Mouse (Mus musculus) CH12.LX (cell line): ENCODE measurements around the gene Coq2. TPM values are rescaled to one million over a fixed set of nuclear protein-coding genes. Genes with fewer than 3 reads are reported as not detected.

Experiments used
- DNase-seq: peaks from one replicate; pipeline ENCODE4 v3.0.0-alpha.2; 2013; ENCODE audit errors: extremely low read depth
- H3K27ac ChIP-seq: 2 replicates; pipeline ENCODE4 v1.5.1; 2012; ENCODE audit warnings: low read depth, mild to moderate bottlenecking, control low read depth, moderate library complexity; ENCODE audit not compliant: insufficient read depth
- H3K27me3 ChIP-seq: replicated peaks from 2 replicates; pipeline ENCODE3; 2012; ENCODE audit warnings: inconsistent platforms
- H3K36me3 ChIP-seq, 2 experiments: replicated peaks in 1 of 2; 2 replicates each; pipeline versions ENCODE3 to v1.6.1; 2012; ENCODE audit warnings: inconsistent platforms in 1 of 2, low read length in 1 of 2, mild to moderate bottlenecking in 1 of 2, mixed read lengths in 1 of 2, moderate library complexity in 1 of 2; ENCODE audit not compliant: control insufficient read depth in 1 of 2, insufficient read depth in 1 of 2
- H3K4me1 ChIP-seq, 2 experiments: 2 replicates each; pipeline ENCODE4 v1.6.1; 2012; ENCODE audit warnings: inconsistent platforms in 1 of 2, moderate library complexity in 1 of 2; ENCODE audit not compliant: insufficient read depth in 2 of 2, control insufficient read depth in 1 of 2
- H3K4me2 ChIP-seq: 2 replicates; pipeline ENCODE4 v1.6.1; 2012; ENCODE audit warnings: low read depth, mild to moderate bottlenecking, control low read depth; ENCODE audit not compliant: poor library complexity, insufficient read depth, severe bottlenecking
- H3K4me3 ChIP-seq, 3 experiments: fragments of 150-350 bp in 1 of 3; sonication (generic) in 1 of 3; replicated peaks in 1 of 3; 2 replicates each; pipeline versions ENCODE3 to v1.5.1; 2011 to 2012; ENCODE audit warnings: low read depth in 2 of 3, low read length in 2 of 3, mild to moderate bottlenecking in 2 of 3, moderate library complexity in 2 of 3, control low read depth in 1 of 3, improper control_type of control experiment in 1 of 3, inconsistent platforms in 1 of 3, mixed read lengths in 1 of 3; ENCODE audit not compliant: poor library complexity in 1 of 3
- H3K79me2 ChIP-seq: replicated peaks from 2 replicates; pipeline ENCODE4 v1.6.1; 2012; ENCODE audit warnings: mild to moderate bottlenecking, moderate library complexity; ENCODE audit not compliant: control insufficient read depth, poor library complexity, insufficient read depth, severe bottlenecking; ENCODE audit errors: extremely low read depth
- H3K9ac ChIP-seq: 2 replicates; pipeline ENCODE4 v1.6.1; 2012; ENCODE audit warnings: low read depth, mild to moderate bottlenecking, control low read depth, moderate library complexity; ENCODE audit not compliant: insufficient read depth
- H3K9me3 ChIP-seq: replicated peaks from 2 replicates; pipeline ENCODE3; 2012; ENCODE audit warnings: low read length, inconsistent platforms, mixed read lengths
- CHD2 ChIP-seq: IDR thresholded peaks from 2 replicates; pipeline ENCODE4 v1.6.1; 2011; ENCODE audit warnings: low read length, improper control_type of control experiment
- CTCF ChIP-seq, 2 experiments: IDR thresholded peaks in 1 of 2; conservative IDR thresholded peaks in 1 of 2; 2 replicates each; pipeline ENCODE4 v1.5.1; 2011 to 2012; ENCODE audit warnings: low read depth in 2 of 2, low read length in 2 of 2, improper control_type of control experiment in 1 of 2, inconsistent platforms in 1 of 2, mild to moderate bottlenecking in 1 of 2, moderate library complexity in 1 of 2
- ELF1 ChIP-seq: IDR thresholded peaks from 2 replicates; pipeline ENCODE4 v1.6.1; 2014; ENCODE audit warnings: low read depth, mild to moderate bottlenecking, inconsistent platforms, low read length, improper control_type of control experiment
- EP300 ChIP-seq: IDR thresholded peaks from 2 replicates; pipeline ENCODE4 v1.6.1; 2011; ENCODE audit warnings: low read length, improper control_type of control experiment
- ETS1 ChIP-seq: conservative IDR thresholded peaks from 2 replicates; pipeline ENCODE4 v1.6.1; 2012; ENCODE audit warnings: low read depth, mild to moderate bottlenecking, inconsistent platforms, low read length, improper control_type of control experiment, moderate library complexity
- GABPA ChIP-seq: IDR thresholded peaks from 2 replicates; pipeline ENCODE4 v1.6.1; 2012; ENCODE audit warnings: low read depth, low read length, improper control_type of control experiment, inconsistent platforms; ENCODE audit not compliant: insufficient replicate concordance
- HCFC1 ChIP-seq: IDR thresholded peaks from 2 replicates; pipeline ENCODE4 v1.6.1; 2012; ENCODE audit warnings: low read depth, mild to moderate bottlenecking, inconsistent platforms, low read length, improper control_type of control experiment
- IRF4 ChIP-seq: IDR thresholded peaks from 2 replicates; pipeline ENCODE4 v1.6.1; 2014; ENCODE audit warnings: low read depth, mild to moderate bottlenecking, inconsistent platforms, low read length, improper control_type of control experiment
- KAT2A ChIP-seq: IDR thresholded peaks from 2 replicates; pipeline ENCODE4 v1.6.1; 2012; ENCODE audit warnings: low read length, improper control_type of control experiment, inconsistent platforms; ENCODE audit not compliant: insufficient replicate concordance
- MAZ ChIP-seq: IDR thresholded peaks from 2 replicates; pipeline ENCODE4 v1.6.1; 2012; ENCODE audit warnings: low read depth, mild to moderate bottlenecking, inconsistent platforms, low read length, improper control_type of control experiment, moderate library complexity
- MEF2A ChIP-seq: IDR thresholded peaks from 2 replicates; pipeline ENCODE4 v1.6.1; 2014; ENCODE audit warnings: low read depth, mild to moderate bottlenecking, inconsistent platforms, low read length, improper control_type of control experiment, borderline replicate concordance
- MYC ChIP-seq: IDR thresholded peaks from 2 replicates; pipeline ENCODE4 v1.6.1; 2011; ENCODE audit warnings: low read depth, mild to moderate bottlenecking, improper control_type of control experiment, low read length
- NRF1 ChIP-seq: IDR thresholded peaks from 2 replicates; pipeline ENCODE4 v1.6.1; 2014; ENCODE audit warnings: low read depth, mild to moderate bottlenecking, inconsistent platforms, low read length, improper control_type of control experiment, moderate library complexity
- POLR2A ChIP-seq: IDR thresholded peaks from 2 replicates; pipeline ENCODE4 v1.6.1; 2011; ENCODE audit warnings: low read depth, mild to moderate bottlenecking, improper control_type of control experiment, low read length
- RAD21 ChIP-seq: IDR thresholded peaks from 2 replicates; pipeline ENCODE4 v1.6.1; 2011; ENCODE audit warnings: low read depth, mild to moderate bottlenecking, low read length, improper control_type of control experiment, moderate library complexity
- SIN3A ChIP-seq: IDR thresholded peaks from 2 replicates; pipeline ENCODE4 v1.6.1; 2012; ENCODE audit warnings: low read length, improper control_type of control experiment, inconsistent platforms
- SMC3 ChIP-seq: IDR thresholded peaks from 2 replicates; pipeline ENCODE4 v1.6.1; 2011; ENCODE audit warnings: low read depth, low read length, improper control_type of control experiment
- TCF12 ChIP-seq: IDR thresholded peaks from 2 replicates; pipeline ENCODE4 v1.6.1; 2014; ENCODE audit warnings: low read depth, mild to moderate bottlenecking, inconsistent platforms, low read length, improper control_type of control experiment
- USF1 ChIP-seq: IDR thresholded peaks from 2 replicates; pipeline ENCODE4 v1.6.1; 2014; ENCODE audit warnings: low read depth, mild to moderate bottlenecking, inconsistent platforms, low read length, improper control_type of control experiment
- USF2 ChIP-seq: conservative IDR thresholded peaks from 2 replicates; pipeline ENCODE4 v1.6.1; 2011; ENCODE audit warnings: low read depth, low read length, improper control_type of control experiment
- ZC3H11A ChIP-seq: IDR thresholded peaks from 2 replicates; pipeline ENCODE4 v1.6.1; 2012; ENCODE audit warnings: low read depth, mild to moderate bottlenecking, inconsistent platforms, low read length, improper control_type of control experiment
- ZMIZ1 ChIP-seq: IDR thresholded peaks from 2 replicates; pipeline ENCODE4 v1.6.1; 2012; ENCODE audit warnings: low read depth, mild to moderate bottlenecking, inconsistent platforms, low read length, improper control_type of control experiment
- ZNF384 ChIP-seq: IDR thresholded peaks from 2 replicates; pipeline ENCODE4 v1.6.1; 2012; ENCODE audit warnings: low read depth, low read length, improper control_type of control experiment, inconsistent platforms
- dilution Hi-C: fragments of 300-500 bp; cut with MboI; formaldehyde crosslinking; loops from 2 replicates; pipeline ENCODE4 v1.14.3; 2020; ENCODE audit warnings: low sequenced_read_pairs; ENCODE audit not compliant: extremely low pct_unique_long_range_greater_than_20kb, extremely low pct_ligation_motif_present
- in situ Hi-C: fragments of 300-500 bp; cut with MboI; formaldehyde crosslinking; loops from 3 replicates; pipeline ENCODE4 v1.14.3; 2019; ENCODE audit warnings: low sequenced_read_pairs, low pct_ligation_motif_present, low pct_unique_long_range_greater_than_20kb, mixed read lengths
- polyA plus RNA-seq: library from polyadenylated mRNA; unstranded; fragments of >175 nt; gene quantifications from 2 replicates; pipeline ENCODE4 v1.2.1, GENCODE M21; 2012; ENCODE audit warnings: low read depth; ENCODE audit not compliant: insufficient read length
- total RNA-seq, 2 experiments: library from RNA; depleted of rRNA; stranded (reverse); fragments of 300-350 nt in 1 of 2; fragments of >200 nt in 1 of 2; gene quantifications; 2 replicates each; pipeline ENCODE4 v1.2.3; 2012 to 2014

Coq2 gene
- total and polyA plus RNA-seq, 3 experiments, result 49.1 to 56.5 (median 50.1) TPM

DNA sequence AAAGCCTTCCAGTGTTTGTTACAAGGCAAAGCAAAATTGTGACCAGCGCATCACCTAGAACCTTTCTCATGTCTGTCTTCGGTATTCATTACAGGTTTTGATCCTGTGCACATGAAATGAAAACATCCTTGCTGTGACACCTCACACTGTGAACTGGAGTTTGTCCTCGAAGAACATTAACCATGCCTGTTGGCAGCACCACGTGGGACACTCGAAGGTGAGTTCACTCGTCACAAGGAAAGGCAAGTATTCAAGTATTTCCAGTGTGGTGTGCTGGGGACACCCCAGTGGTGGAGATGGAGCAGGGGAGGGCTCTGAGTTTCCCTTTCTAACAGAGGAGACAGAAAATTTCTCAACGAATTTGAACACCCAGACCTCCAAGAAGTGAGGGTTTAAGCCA is 24.0 kb downstream of the Coq2 start:
- Histone ChIP-seq H3K27ac (no peak overlapping the region), H3K9ac (no peak overlapping the region), H3K79me2 (no peaks in the 10 kb centered on the region), H3K4me1 (peaks cover 4 to 47% of the 10 kb centered on the region in 2 experiments), H3K36me3 (peaks cover 15 to 27% of the 10 kb centered on the region in 2 experiments), H3K27me3 (no peaks in the 10 kb centered on the region), H3K4me3 (no peak overlapping the region), H3K9me3 (no peaks in the 10 kb centered on the region), H3K4me2 (no peak overlapping the region)
- no peak for DNase-seq
- dilution Hi-C loops, result no loop called here
- in situ Hi-C loops, result no loop called here
- no peak for TF ChIP-seq HCFC1
- no peak for TF ChIP-seq MAZ
- TF ChIP-seq ELF1, result no peak
- no peak for TF ChIP-seq CHD2
- no peak for TF ChIP-seq KAT2A
- TF ChIP-seq POLR2A, result no peak
- no peak for TF ChIP-seq USF1
- TF ChIP-seq ETS1, result no peak
- no peak for TF ChIP-seq SIN3A
- TF ChIP-seq SMC3, result no peak
- TF ChIP-seq RAD21, result no peak
- TF ChIP-seq CTCF (conservative IDR thresholded peaks at IDR 0.05 in 1 of 2, IDR thresholded peaks at IDR 0.05 in 1 of 2; ENCODE audit: low read depth in 2 of 2, low read length in 2 of 2), result no peak
- no peak for TF ChIP-seq GABPA
- TF ChIP-seq ZNF384, result no peak

DNA sequence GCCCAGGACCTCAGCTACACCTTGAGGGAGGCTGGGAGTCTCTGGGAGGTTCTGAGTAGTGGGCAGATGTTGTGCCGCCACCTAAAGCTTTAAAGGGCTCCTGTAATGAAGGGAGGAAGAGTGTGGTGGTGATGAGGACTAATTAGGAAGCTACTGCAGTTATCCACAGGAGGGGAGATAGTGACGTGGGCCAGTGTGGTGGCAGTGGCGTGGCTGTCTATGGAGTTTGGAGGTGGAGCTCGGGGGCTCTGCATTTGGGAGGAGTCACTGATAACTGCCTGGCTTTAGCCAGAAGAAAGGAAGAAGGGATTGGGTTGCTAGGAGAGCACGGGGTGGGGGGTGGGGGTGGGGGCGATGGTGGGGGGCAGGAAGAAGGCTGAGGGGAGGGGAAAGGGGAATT is 26.4 kb downstream of the Coq2 start:
- Histone ChIP-seq H3K36me3 (peaks cover 0 to 4% of the 10 kb centered on the region in 2 experiments), H3K79me2 (no peaks in the 10 kb centered on the region), H3K4me3 (no peak overlapping the region), H3K27ac (no peak overlapping the region), H3K4me2 (no peak overlapping the region), H3K27me3 (no peaks in the 10 kb centered on the region), H3K9me3 (peaks cover 2% of the 10 kb centered on the region), H3K9ac (no peak overlapping the region), H3K4me1 (peaks cover 9 to 56% of the 10 kb centered on the region in 2 experiments)
- TF ChIP-seq MAZ (no peak), USF2 (no peak), ZMIZ1 (no peak), NRF1 (no peak), MEF2A (no peak), TCF12 (no peak), ETS1 (no peak), MYC (no peak), ZC3H11A (no peak), SMC3 (no peak), IRF4 (no peak), EP300 (no peak)
- in situ Hi-C loops (no loop called here), dilution Hi-C loops (no loop called here)
- no peak for DNase-seq
